Mouse (Mus musculus) liver, adult 2 months (tissue): ENCODE data around the gene Kptn.

ENCODE experiments used
- CTCF ChIP-seq: fragments of 200-500 bp; IDR thresholded peaks from 2 replicates; pipeline ENCODE4 v1.5.1; 2011; ENCODE audit warnings: low read depth, low read length, control low read depth
- POLR2A ChIP-seq: fragments of 200-500 bp; IDR thresholded peaks from 2 replicates; pipeline ENCODE4 v1.6.1; 2011; ENCODE audit warnings: low read length, control low read depth; ENCODE audit not compliant: insufficient read depth; ENCODE audit errors: extremely low read depth

DNA sequence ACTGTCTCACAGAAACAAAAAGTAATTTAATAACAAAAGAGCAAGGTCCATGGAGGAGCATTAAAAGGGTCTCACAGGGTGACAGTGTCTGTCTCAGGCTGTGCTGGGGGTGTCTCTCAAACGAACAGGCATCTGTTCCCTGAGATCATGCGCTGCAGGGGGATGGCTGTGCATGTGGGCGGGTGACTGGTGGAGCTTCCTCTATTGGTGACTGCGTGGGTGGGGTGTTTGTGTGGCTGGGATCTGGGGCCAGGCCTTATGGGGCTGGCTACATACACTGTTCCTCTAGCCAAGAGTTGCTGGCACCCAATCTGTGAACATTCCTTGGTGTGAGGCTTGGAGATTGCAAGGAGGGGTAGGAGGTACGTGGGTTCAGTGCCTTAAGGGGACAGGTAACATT is 29.5 kb downstream of the Kptn start:
- no peak for TF ChIP-seq POLR2A
- TF ChIP-seq CTCF = no peak
